Mouse (Mus musculus): ENCODE data around the gene Ccdc155.

GRCm38 (mm10) chr7:45237747-45238699 is 33.3 kb upstream of the Ccdc155 start:
- TF ChIP-seq POLR2A (IDR thresholded peaks at IDR 0.05; ENCODE audit: borderline replicate concordance, extremely low read depth, low read depth, low read length) (no peak), CTCF (IDR thresholded peaks at IDR 0.05; ENCODE audit: insufficient read depth, low read length) (no peak)
